Mouse (Mus musculus): ENCODE measurements around the gene Syde2.

DNA sequence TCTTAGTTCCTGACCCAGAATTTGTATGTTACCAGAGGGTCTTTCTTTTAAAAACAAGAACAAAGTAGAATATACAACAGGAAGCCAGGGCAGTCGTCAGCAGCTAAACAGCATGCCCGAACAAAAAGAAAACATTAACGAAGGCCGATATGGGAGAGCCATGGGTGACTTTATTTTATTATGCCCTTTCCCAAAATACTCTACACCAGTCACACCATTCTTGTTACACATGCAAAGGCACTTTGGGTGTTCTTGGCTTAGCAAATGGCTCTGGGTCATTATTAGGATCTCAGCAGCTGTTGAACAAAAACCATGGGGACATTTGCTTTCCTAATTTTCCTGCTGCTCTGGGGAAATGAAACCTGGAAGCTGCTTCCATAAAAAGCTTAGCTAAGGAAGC is 81.6 kb downstream of the Syde2 start:
- TF ChIP-seq EP300 (IDR thresholded peaks at IDR 0.05; ENCODE audit: insufficient read depth, low read depth, low read length): no peak
- TF ChIP-seq CTCF (IDR thresholded peaks at IDR 0.05): no peak
- no peak for TF ChIP-seq POLR2A (IDR thresholded peaks at IDR 0.05; ENCODE audit: insufficient read depth, low read depth, low read length)
